Mouse (Mus musculus): ENCODE data around the gene Stat2.

DNA sequence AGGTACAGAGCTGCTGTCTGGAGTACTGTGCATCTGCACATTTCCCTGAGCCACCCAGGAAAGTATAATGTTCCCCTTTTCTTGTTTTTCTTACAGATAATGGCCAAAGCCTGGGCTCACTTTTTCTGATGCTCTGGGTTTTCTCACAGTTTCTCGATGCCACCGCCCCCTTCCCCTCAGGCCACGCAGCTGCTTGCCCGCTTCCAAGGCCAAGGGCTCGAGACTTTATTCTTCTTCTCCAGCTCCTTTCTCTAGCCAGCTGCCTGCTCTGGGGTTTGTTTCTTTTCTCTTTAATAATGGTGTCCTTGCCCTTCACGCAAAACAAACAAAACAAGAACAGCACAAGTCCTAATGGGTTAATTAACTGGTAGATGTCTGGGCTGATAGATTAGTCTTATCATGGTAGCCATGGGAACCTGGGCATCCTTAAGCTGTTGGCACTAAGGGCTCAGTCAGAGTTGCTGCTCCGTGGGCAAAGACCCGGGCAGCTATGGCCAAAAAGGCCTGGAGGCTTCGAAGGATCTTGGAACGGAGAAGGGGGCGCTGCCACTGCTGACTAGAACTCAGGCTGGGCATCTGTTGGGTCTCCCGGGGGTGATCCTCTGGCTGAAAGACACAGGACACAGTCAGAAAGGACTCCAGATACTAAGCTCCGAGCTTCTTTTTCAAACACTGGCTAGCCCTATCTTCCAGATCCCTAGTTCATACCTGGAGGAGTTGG, 26.2 kb downstream of the Stat2 start:
- no peak for TF ChIP-seq CTCF (IDR thresholded peaks at IDR 0.05; ENCODE audit: borderline replicate concordance, insufficient read depth, low read length)
- no peak for TF ChIP-seq POLR2A (IDR thresholded peaks at IDR 0.05; ENCODE audit: low read depth, low read length)

All from embryonic fibroblast, embryonic 13.5 days (primary cell).